Mouse (Mus musculus) urinary bladder, postnatal 25 days (tissue): Measurements from ENCODE around the gene Asap3.

Source experiments
- DNase-seq: peaks from one replicate; pipeline ENCODE4 v3.0.0; 2022; ENCODE audit warnings: low spot score

The Asap3 gene

GRCm38 (mm10) chr4:136206033-136206893, at the start of gene Asap3:
Gene Asap3, plus strand, starts transcription at chr4:136206365.
- peak; percentile 98 for DNase-seq

GRCm38 (mm10) chr4:136158498-136158897, 47.7 kb upstream of the Asap3 start:
- no peak for DNase-seq

GRCm38 (mm10) chr4:136159802-136160397, 46.3 kb upstream of the Asap3 start:
- peak; percentile 62 for DNase-seq

GRCm38 (mm10) chr4:136163448-136163847, 42.7 kb upstream of the Asap3 start:
- DNase-seq: peak; percentile 86

GRCm38 (mm10) chr4:136164981-136165380, 41.2 kb upstream of the Asap3 start:
- DNase-seq: no peak

GRCm38 (mm10) chr4:136167701-136168100, 38.5 kb upstream of the Asap3 start:
- no peak for DNase-seq

GRCm38 (mm10) chr4:136170401-136170800, 35.8 kb upstream of the Asap3 start:
- no peak for DNase-seq

GRCm38 (mm10) chr4:136171455-136171854, 34.7 kb upstream of the Asap3 start:
- DNase-seq: no peak

GRCm38 (mm10) chr4:136172011-136172541, 34.1 kb upstream of the Asap3 start, which contains the start of gene E2f2:
Gene E2f2, plus strand, starts transcription at chr4:136172394.
- peak; percentile 54 for DNase-seq

- peak; percentile 45 for DNase-seq
Observed at GRCm38 (mm10) chr4:136172542-136173209, 33.5 kb upstream of the Asap3 start.

GRCm38 (mm10) chr4:136173210-136173715, 32.9 kb upstream of the Asap3 start:
- DNase-seq: no peak

GRCm38 (mm10) chr4:136174216-136175193, 31.7 kb upstream of the Asap3 start:
- no peak for DNase-seq

- DNase-seq: no peak
Observed at GRCm38 (mm10) chr4:136176022-136176552, 30.1 kb upstream of the Asap3 start.

GRCm38 (mm10) chr4:136177244-136177611, 28.9 kb upstream of the Asap3 start:
- DNase-seq: no peak

- DNase-seq: no peak
Observed at GRCm38 (mm10) chr4:136177612-136178474, 28.3 kb upstream of the Asap3 start.

- DNase-seq: no peak
Observed at GRCm38 (mm10) chr4:136178475-136178921, 27.7 kb upstream of the Asap3 start.

GRCm38 (mm10) chr4:136179456-136179855, 26.7 kb upstream of the Asap3 start:
- DNase-seq: no peak

- DNase-seq: peak; percentile 85
Observed at GRCm38 (mm10) chr4:136179998-136180397, 26.2 kb upstream of the Asap3 start.

GRCm38 (mm10) chr4:136180408-136181330, 25.5 kb upstream of the Asap3 start:
- peak; percentile 60 for DNase-seq
